Mouse (Mus musculus) bone marrow macrophage, adult 2 months (primary cell): ENCODE measurements at regions not wholly inside any gene's neighbourhood (a gene's known extent, or its start where the extent isn't known, plus 50 kb on each side); places are given as distances from the start of the nearest gene placed in this dataset.

ENCODE experiments used
- H3K27ac ChIP-seq: 2 replicates; pipeline ENCODE4 v1.5.1; 2012; ENCODE audit warnings: low read depth, low read length; ENCODE audit not compliant: insufficient read depth
- H3K4me1 ChIP-seq: 2 replicates; pipeline ENCODE4 v1.6.1; 2012; ENCODE audit warnings: low read length; ENCODE audit not compliant: control insufficient read depth, insufficient read depth
- H3K4me3 ChIP-seq: 2 replicates; pipeline ENCODE4 v1.5.1; 2012; ENCODE audit warnings: mild to moderate bottlenecking, low read length, moderate library complexity; ENCODE audit not compliant: insufficient read depth
- CTCF ChIP-seq: IDR thresholded peaks from 2 replicates; pipeline ENCODE4 v1.5.1; 2012; ENCODE audit warnings: low read depth, mild to moderate bottlenecking, low read length, moderate library complexity
- POLR2A ChIP-seq: IDR thresholded peaks from 2 replicates; pipeline ENCODE4 v1.6.1; 2012; ENCODE audit warnings: mild to moderate bottlenecking, low read depth, low read length, borderline replicate concordance

DNA sequence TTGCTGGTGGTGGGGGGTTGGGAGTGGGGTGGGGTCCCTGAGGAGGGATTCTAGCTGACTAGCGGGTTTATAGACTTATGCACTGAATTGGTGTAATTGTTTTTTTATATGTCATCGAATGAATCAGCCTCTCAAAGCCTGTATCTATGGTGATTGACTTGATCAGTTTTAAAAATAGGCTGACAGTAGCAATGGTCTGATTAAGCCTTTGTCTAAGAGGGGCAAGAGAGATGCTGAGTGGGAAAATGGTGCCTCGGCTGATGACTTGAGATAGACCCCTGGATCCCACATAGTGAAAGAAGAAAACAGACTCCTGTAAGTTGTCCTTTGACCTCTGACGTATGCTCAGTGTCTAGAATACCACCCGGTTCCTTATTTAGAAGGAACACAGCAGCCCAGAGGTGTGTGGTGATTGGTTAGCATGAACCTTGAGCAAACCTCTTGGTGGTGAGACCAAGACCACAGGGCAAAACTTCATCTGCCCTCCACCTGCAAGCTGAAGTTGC lies 312.7 kb upstream of the Klf3 start:
- no peak overlapping the region for H3K4me3 ChIP-seq
- TF ChIP-seq POLR2A = no peak
- no peak for TF ChIP-seq CTCF
- peaks cover 4% of the 10 kb centered on the region; the same call in 1 of the 2 replicates for H3K4me1 ChIP-seq
- no peak overlapping the region for H3K27ac ChIP-seq

DNA sequence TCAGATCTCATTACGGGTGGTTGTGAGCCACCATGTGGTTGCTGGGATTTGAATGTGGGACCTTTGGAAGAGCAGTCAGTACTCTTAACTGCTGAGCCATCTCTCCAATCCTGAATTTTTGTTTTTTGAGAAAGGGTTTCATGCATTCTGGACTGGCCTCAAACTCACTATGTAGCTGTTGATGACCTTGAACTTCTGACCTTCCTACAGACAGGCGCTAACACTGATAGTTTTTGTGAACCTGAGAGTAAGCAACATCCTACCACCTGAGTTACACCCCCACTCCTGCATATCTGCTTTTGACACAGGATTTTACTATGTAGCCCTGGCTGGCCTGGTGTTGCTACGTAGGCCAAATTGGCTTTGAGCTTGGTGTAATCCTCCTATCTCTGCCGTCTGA lies 308.8 kb upstream of the Klf3 start:
- no peaks in the 10 kb centered on the region for H3K4me1 ChIP-seq
- TF ChIP-seq CTCF = no peak
- TF ChIP-seq POLR2A = no peak
- no peak overlapping the region for H3K4me3 ChIP-seq
- no peak overlapping the region for H3K27ac ChIP-seq

DNA sequence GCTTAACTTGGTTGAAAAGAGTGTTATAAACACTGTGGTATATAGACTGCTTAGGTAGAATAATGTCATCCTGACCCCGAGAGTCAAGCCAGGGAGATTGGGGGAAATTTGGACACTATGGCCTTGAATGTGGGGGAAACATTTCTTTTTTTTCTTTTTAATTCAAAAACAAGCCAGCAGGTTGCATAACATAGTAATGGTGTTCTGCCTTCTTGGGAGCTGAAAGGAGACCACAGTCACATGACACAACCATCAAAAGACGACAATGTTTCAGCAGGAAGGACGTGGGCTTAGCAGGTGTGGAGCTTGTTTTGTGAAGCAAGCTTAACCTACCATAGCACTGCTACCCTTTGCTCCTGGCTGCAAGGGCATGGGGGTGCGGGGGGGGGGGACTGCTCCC lies 306.3 kb upstream of the Klf3 start:
- Histone ChIP-seq H3K27ac (no peak overlapping the region), H3K4me1 (no peaks in the 10 kb centered on the region), H3K4me3 (no peak overlapping the region)
- TF ChIP-seq CTCF = no peak
- TF ChIP-seq POLR2A = no peak

DNA sequence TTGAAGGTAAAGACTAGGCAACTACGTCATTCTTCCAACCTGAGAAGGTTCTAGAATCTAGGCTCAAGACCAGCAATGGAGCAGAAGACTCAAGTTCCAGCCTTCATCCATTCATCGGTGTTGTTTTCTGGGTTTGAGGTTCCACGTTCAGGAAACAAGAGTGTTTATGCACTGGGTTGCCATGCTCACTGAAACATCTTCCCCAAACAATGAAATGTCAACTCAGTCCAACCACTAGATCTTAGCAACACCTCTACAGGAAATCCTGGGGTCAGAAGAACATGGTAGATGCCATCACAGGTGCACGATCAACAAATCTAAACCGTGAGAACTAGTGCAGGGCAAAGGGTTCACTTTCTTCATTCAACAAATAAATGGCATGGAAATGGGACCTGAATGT lies 304.8 kb upstream of the Klf3 start:
- Histone ChIP-seq H3K4me3 (no peak overlapping the region), H3K4me1 (peaks cover 2% of the 10 kb centered on the region), H3K27ac (no peak overlapping the region)
- no peak for TF ChIP-seq CTCF
- no peak for TF ChIP-seq POLR2A

DNA sequence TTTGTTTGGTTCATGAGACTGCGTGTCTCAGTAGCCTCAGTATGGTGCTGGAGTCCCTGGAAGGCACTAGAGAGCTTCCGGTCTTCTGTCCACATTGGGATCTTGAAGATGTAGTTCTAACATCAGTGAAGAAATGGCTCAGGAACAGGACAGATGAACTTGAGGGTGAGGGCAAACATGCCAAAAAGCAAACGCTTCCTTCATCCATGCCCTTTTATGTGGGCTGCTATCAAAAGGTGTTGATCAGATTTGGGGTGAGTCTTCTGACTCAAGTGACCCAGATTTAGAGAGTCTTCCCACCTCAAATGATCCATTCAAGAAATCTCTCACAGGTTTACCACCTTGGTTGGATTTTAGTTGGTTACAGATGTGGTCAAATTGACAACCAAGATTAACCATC lies 304.1 kb upstream of the Klf3 start:
- H3K27ac ChIP-seq = no peak overlapping the region
- H3K4me1 ChIP-seq = peaks cover 7% of the 10 kb centered on the region
- TF ChIP-seq POLR2A (no peak), CTCF (no peak)
- no peak overlapping the region for H3K4me3 ChIP-seq

DNA sequence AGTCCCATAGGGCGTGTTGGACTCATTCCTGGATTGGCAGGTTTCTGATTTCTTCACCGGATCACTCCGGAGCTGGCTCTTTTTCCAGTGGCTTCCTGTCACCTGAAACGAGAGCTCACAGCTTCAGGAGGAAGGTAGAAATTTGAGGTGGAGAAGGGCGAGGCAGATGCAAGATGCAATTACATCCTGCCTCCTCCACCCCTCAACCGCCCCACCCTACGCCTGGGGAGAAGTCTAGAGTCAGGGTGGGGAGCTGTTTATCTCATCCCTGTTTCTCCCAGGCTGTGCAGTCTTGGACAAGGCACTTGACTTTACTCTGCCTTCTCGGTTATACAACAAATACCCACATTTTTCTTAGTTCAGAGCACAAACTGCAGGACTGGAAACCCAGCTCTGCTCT lies 302.8 kb upstream of the Klf3 start:
- H3K4me1 ChIP-seq = peaks cover 14% of the 10 kb centered on the region
- no peak overlapping the region for H3K27ac ChIP-seq
- H3K4me3 ChIP-seq = no peak overlapping the region
- TF ChIP-seq POLR2A (no peak), CTCF (no peak)

DNA sequence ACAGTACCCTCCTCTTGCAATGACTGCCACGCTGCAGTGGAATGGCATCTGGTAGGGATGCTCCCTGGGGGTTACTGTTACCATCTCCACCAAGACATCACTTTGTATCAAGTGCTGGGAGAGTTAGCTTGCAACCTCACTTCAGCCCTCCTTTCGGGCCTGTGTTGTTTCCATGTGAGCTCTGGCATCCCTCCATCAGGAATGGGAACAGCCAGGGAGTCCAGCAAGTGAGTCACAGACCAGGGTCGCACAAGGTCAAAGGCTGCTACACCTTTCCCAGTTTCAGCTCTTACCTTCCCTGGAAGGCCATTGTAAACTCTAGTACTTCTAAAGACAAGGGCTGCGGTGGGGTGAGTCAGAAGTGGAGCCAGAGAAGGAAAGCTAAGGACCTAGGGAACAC lies 302.3 kb upstream of the Klf3 start:
- TF ChIP-seq POLR2A (no peak), CTCF (no peak)
- Histone ChIP-seq H3K4me1 (peaks cover 16% of the 10 kb centered on the region), H3K27ac (no peak overlapping the region), H3K4me3 (no peak overlapping the region)

DNA sequence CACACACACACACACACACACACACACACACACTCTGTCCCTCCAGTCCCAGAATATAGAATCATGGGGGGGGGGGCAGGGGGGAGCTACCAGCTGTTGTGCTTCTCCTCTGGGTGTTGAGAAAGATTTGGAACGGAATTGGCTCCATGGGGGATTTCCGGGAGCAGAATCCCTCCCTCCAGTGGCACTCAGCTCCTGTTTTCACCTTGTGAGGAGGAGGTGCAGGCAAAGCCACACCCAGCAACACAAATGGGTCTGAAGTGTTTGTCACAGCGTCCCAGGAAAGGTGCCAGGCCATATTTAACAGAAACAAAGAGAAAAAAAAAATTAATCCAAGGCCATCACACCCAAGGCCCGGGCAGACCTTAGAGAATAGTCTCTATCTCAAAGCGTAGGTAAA lies 301.4 kb upstream of the Klf3 start:
- H3K4me1 ChIP-seq = peaks cover 22% of the 10 kb centered on the region
- TF ChIP-seq POLR2A (no peak), CTCF (no peak)
- no peak overlapping the region for H3K4me3 ChIP-seq
- H3K27ac ChIP-seq = no peak overlapping the region

DNA sequence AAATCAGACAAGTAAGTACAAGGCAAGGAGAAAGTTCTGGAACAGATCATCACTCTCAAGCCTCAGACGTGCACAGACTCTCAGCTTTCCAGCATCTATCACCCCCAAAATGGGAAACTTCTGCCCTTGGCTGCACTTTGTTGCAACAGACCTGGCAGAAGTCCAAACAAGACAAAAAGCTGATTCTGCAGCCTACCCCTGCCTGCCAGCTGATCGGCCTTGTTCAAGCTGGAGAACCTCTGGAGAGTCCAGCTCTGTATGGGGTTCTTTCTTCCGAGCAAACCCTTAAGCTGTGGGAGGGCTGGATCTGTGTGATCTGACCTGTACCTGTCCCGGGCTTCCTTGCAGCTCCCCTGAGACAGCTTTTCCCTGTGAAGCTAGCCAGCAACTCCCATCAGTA lies 299.7 kb upstream of the Klf3 start:
- Histone ChIP-seq H3K4me1 (peaks cover 28% of the 10 kb centered on the region), H3K27ac (peak overlapping the region; percentile 42), H3K4me3 (no peak overlapping the region)
- TF ChIP-seq CTCF (no peak), POLR2A (no peak)

DNA sequence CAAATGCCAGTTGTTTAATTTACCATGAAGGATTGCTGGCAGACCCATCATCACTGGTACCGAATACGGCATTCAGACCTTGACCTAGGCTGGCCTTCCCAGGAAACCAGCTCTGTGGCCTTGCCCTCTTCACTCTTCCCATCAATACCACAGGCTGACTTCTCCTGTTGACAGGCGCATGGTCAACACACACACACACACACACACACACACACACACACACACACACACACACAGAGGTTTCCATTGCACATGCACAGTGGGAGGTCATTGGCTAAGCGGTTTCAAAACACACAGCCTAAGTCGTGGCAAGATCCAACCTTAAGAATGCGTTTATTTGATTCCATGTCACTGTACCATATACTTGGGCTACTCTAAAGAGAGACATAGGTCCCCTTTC lies 298.7 kb upstream of the Klf3 start:
- TF ChIP-seq POLR2A (no peak), CTCF (no peak)
- Histone ChIP-seq H3K4me1 (peaks cover 32% of the 10 kb centered on the region), H3K4me3 (no peak overlapping the region), H3K27ac (no peak overlapping the region)

DNA sequence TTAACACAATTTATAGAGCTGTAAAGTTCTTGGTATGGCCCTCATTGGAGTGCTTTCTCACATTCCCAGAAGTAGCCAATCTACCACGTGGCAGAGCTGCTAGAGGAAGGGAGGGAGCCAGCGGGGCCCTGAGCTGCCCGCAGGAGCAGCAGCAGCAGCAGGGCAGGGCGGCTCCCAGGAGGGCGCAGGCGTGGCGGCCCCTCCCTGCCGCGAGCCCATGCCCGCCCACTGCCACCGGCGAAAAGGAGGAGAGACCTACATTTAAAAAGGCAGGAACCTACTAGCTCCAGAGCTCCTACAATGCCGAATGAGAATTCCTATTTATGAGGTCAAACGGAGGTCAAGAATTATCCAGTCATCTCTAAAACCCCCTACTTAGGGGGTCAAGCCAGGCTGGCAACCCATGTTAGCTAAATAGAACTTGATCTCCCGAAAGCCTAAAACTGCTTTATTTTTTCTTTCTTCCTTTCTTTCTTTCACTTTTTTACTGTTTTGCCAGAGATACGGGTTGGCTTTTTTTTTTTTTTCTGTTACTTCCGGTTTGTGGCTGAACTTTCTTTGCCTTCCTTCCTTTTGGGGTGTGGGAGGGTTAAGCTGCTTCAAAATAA lies 297.9 kb upstream of the Klf3 start:
- Histone ChIP-seq H3K4me3 (peak overlapping the region; percentile 48), H3K27ac (peak overlapping the region; percentile 85), H3K4me1 (peaks cover 32% of the 10 kb centered on the region)
- TF ChIP-seq CTCF (no peak), POLR2A (no peak)
